Mouse (Mus musculus): ENCODE results near the gene Cep164.

DNA sequence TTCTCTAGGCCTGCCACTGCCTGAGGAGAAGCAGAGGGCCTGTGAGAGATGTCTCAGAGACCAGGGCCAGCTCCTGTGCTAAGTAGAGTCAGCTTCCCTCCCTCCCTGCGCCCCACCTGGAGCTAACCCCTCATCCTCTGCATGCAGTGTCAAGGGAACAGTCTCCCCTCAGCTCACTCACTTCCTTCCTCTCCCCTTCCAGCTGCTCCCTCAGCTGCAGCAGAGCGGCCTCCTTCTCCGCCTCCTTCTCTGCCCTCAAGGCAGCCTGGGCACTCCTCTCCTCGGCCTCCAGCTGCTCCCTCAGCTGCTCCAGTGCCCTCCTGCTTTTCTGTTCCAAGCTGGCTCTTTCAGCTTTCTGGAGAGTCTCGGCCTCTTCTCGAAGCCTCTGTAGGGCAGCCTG, 49.3 kb downstream of the Cep164 start:
- TF ChIP-seq CTCF (IDR thresholded peaks at IDR 0.05; ENCODE audit: low read depth, low read length) (no peak), POLR2A (IDR thresholded peaks at IDR 0.05; ENCODE audit: borderline replicate concordance, low read depth, low read length) (no peak)

Measured in bone marrow macrophage, adult 2 months (primary cell).